Mouse (Mus musculus): Measurements from ENCODE around the gene Tceanc2. TPM values are rescaled to one million over a fixed set of nuclear protein-coding genes. Genes with fewer than 3 reads are reported as not detected.
A peak's percentile ranks its signal among the peaks of the same experiment; 100 is the strongest.

Gene Tceanc2
- total RNA-seq, 2 experiments from 2014 or later = 24.4 to 27.4 TPM

GRCm38 (mm10) chr4:107180746-107181145, 1.8 kb upstream of the Tceanc2 start:
- DNase-seq = no peak
- intact Hi-C loops (cut with DNase I) = loop anchor here (10.0 kb wide), 1 partner anchor 164 kb away; no protein-coding TSS in a partner anchor

- DNase-seq = no peak
- intact Hi-C loops (cut with DNase I) = no loop called here
These were observed 645 bp upstream of the Tceanc2 start for GRCm38 (mm10) chr4:107179561-107179960.

- intact Hi-C loops (cut with DNase I) = no loop called here
- DNase-seq = peak; percentile 98
These were observed 610 bp downstream of the Tceanc2 start, which contains the start of gene Tmem59 for GRCm38 (mm10) chr4:107178182-107178829. Gene Tmem59 (plus strand): TSS chr4:107178399.

GRCm38 (mm10) chr4:107177506-107177905, 1.4 kb downstream of the Tceanc2 start:
- intact Hi-C loops (cut with DNase I) = no loop called here
- DNase-seq = no peak

- DNase-seq = no peak
- intact Hi-C loops (cut with DNase I) = no loop called here
These were observed 11.1 kb downstream of the Tceanc2 start for GRCm38 (mm10) chr4:107167798-107168197.

GRCm38 (mm10) chr4:107166700-107167099, 12.2 kb downstream of the Tceanc2 start:
- no peak for DNase-seq
- intact Hi-C loops (cut with DNase I) = no loop called here

GRCm38 (mm10) chr4:107163756-107164587, 14.9 kb downstream of the Tceanc2 start:
- intact Hi-C loops (cut with DNase I) = loop anchor here (2.0 to 5.0 kb wide), 5 partner anchors 97 to 552 kb away; partner anchors contain the start of genes Cyb5rl, Mrpl37 and Ssbp3

GRCm38 (mm10) chr4:107163341-107163740, 15.6 kb downstream of the Tceanc2 start:
- intact Hi-C loops (cut with DNase I) = loop anchor here (2.0 to 5.0 kb wide), 5 partner anchors 96 to 551 kb away; partner anchors contain the start of genes Cyb5rl, Mrpl37 and Ssbp3
- DNase-seq = no peak

More at GRCm38 (mm10) chr4:107163756-107164587, 14.9 kb downstream of the Tceanc2 start:
- DNase-seq = peak; percentile 67

- DNase-seq = no peak
- intact Hi-C loops (cut with DNase I) = loop anchor here (5.0 kb wide), 4 partner anchors 93 to 548 kb away; partner anchors contain the start of genes Cyb5rl, Mrpl37 and Ssbp3
These were observed 18.7 kb downstream of the Tceanc2 start for GRCm38 (mm10) chr4:107160181-107160580.

GRCm38 (mm10) chr4:107159166-107159773, 19.6 kb downstream of the Tceanc2 start:
- DNase-seq = no peak
- intact Hi-C loops (cut with DNase I) = no loop called here

- intact Hi-C loops (cut with DNase I) = no loop called here
- no peak for DNase-seq
These were observed 21.9 kb downstream of the Tceanc2 start for GRCm38 (mm10) chr4:107156983-107157401.

- intact Hi-C loops (cut with DNase I) = no loop called here
- no peak for DNase-seq
These were observed 26.3 kb downstream of the Tceanc2 start for GRCm38 (mm10) chr4:107152571-107152970.

- intact Hi-C loops (cut with DNase I) = no loop called here
- DNase-seq = no peak
These were observed 27.9 kb downstream of the Tceanc2 start for GRCm38 (mm10) chr4:107150991-107151390.

- intact Hi-C loops (cut with DNase I) = no loop called here
- DNase-seq = no peak
These were observed 35.4 kb downstream of the Tceanc2 start for GRCm38 (mm10) chr4:107143511-107143910.

- DNase-seq = no peak
- intact Hi-C loops (cut with DNase I) = loop anchor here (10.0 kb wide), 1 partner anchor 75 kb away; the partner anchor contains the start of genes Cyb5rl and Mrpl37
These were observed 38.9 kb downstream of the Tceanc2 start for GRCm38 (mm10) chr4:107139836-107140631.

GRCm38 (mm10) chr4:107138948-107139835, 39.7 kb downstream of the Tceanc2 start:
- intact Hi-C loops (cut with DNase I) = loop anchor here (10.0 kb wide), 1 partner anchor 74 kb away; the partner anchor contains the start of genes Cyb5rl and Mrpl37
- DNase-seq = no peak

- no peak for DNase-seq
- intact Hi-C loops (cut with DNase I) = loop anchor here (10.0 kb wide), 1 partner anchor 72 kb away; the partner anchor contains the start of genes Cyb5rl and Mrpl37
These were observed 42.4 kb downstream of the Tceanc2 start for GRCm38 (mm10) chr4:107136531-107136930.

- intact Hi-C loops (cut with DNase I) = loop anchor here (10.0 kb wide), 1 partner anchor 71 kb away; the partner anchor contains the start of genes Cyb5rl and Mrpl37
- DNase-seq = peak; percentile 33
These were observed 43.3 kb downstream of the Tceanc2 start for GRCm38 (mm10) chr4:107135663-107136062.

- no peak for DNase-seq
- intact Hi-C loops (cut with DNase I) = loop anchor here (10.0 kb wide), 1 partner anchor 70 kb away; the partner anchor contains the start of genes Cyb5rl and Mrpl37
These were observed 44.0 kb downstream of the Tceanc2 start for GRCm38 (mm10) chr4:107134891-107135290.
